Mouse (Mus musculus) right cerebral cortex, postnatal 14 days (tissue): ENCODE data around the gene Atg2b.
A peak's percentile ranks its signal among the peaks of the same experiment; 100 is the strongest.

Experiments
- DNase-seq: peaks from one replicate; pipeline ENCODE4 v3.0.0; 2022

Gene Atg2b

GRCm38 (mm10) chr12:105590786-105591185, 94.2 kb downstream of the Atg2b start:
- DNase-seq = no peak

GRCm38 (mm10) chr12:105587526-105587925, 97.5 kb downstream of the Atg2b start:
- DNase-seq = no peak

- DNase-seq = peak; percentile 71
Measured at GRCm38 (mm10) chr12:105584851-105585250, 100.2 kb downstream of the Atg2b start.

- no peak for DNase-seq
Measured at GRCm38 (mm10) chr12:105583484-105583883, 101.5 kb downstream of the Atg2b start.

GRCm38 (mm10) chr12:105582486-105582885, 102.5 kb downstream of the Atg2b start:
- DNase-seq = no peak

GRCm38 (mm10) chr12:105580490-105580889, 104.5 kb downstream of the Atg2b start:
- no peak for DNase-seq

GRCm38 (mm10) chr12:105574356-105574755, 110.7 kb downstream of the Atg2b start:
- no peak for DNase-seq

- DNase-seq = no peak
Measured at GRCm38 (mm10) chr12:105572622-105573021, 112.4 kb downstream of the Atg2b start.

- no peak for DNase-seq
Measured at GRCm38 (mm10) chr12:105571867-105572266, 113.1 kb downstream of the Atg2b start.
